Mouse (Mus musculus): ENCODE data around the gene Eif4a3. TPM values are rescaled to one million over a fixed set of nuclear protein-coding genes. Genes with fewer than 3 reads are reported as not detected.

Gene Eif4a3
- polyA plus RNA-seq, 1 experiment = 20.2 TPM

DNA sequence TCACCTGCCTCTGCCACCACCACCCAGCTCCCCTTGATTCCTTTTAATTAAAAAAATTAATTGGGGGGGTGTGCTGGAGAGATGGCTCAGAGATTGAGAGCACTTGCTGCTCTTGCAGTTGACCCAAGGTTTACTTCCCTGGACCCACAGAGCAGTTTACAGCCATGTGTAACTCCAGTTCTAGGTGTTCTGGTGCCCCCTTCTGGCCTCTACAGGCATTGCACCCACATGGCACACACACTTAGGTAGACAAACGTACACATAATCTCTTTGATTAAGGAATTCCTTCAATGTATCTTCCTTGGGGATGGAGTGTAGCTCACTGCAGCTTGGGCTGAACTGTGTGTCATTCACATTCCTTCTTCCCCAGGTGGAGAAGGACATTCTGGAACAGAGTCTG lies 25.2 kb upstream of the Eif4a3 start:
- TF ChIP-seq GATA1 (IDR thresholded peaks at IDR 0.05; ENCODE audit: low read length) = no peak
- TF ChIP-seq TAL1 (IDR thresholded peaks at IDR 0.05; ENCODE audit: low read length) = no peak
- Histone ChIP-seq H3K36me3 (ENCODE audit: control insufficient read depth) (no peaks in the 10 kb centered on the region), H3K4me1 (ENCODE audit: control insufficient read depth) (no peaks in the 10 kb centered on the region), H3K4me3 (replicated peaks) (no peak overlapping the region), H3K9me3 (ENCODE audit: control insufficient read depth, low read length) (peaks cover 6% of the 10 kb centered on the region), H3K27me3 (ENCODE audit: control insufficient read depth) (peaks cover 3% of the 10 kb centered on the region)

DNA sequence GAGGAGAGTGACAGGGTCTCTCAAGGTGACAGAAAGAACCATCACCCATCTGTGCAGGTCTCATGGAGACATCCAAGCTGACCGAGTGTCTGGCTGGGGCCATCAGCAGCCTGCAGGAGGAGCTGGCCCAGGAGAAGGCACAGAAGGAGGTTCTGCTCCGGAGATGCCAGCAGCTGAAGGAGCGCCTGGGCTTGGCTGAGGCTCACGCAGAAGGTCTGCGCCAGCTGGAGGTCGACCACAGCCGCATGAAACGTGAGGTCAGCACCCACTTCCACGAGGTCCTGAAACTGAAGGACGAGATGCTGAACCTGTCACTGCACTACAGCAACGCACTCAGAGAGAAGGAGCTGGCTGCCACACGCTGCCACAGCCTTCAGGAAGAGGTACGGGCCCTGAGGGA lies 22.6 kb upstream of the Eif4a3 start:
- H3K4me3 ChIP-seq (replicated peaks) = no peak overlapping the region
- TF ChIP-seq TAL1 (IDR thresholded peaks at IDR 0.05; ENCODE audit: low read length) = no peak
- no peak for TF ChIP-seq GATA1 (IDR thresholded peaks at IDR 0.05; ENCODE audit: low read length)
- H3K9me3 ChIP-seq (ENCODE audit: control insufficient read depth, low read length) = peaks cover 6% of the 10 kb centered on the region
- peaks cover 3% of the 10 kb centered on the region for H3K27me3 ChIP-seq (ENCODE audit: control insufficient read depth)
- H3K36me3 ChIP-seq (ENCODE audit: control insufficient read depth) = no peaks in the 10 kb centered on the region
- H3K4me1 ChIP-seq (ENCODE audit: control insufficient read depth) = no peaks in the 10 kb centered on the region

GRCm38 (mm10) chr11:119316720-119317119 lies 16.8 kb upstream of the Eif4a3 start:
- H3K4me3 ChIP-seq (replicated peaks) = no peak overlapping the region
- H3K4me1 ChIP-seq (ENCODE audit: control insufficient read depth) = no peaks in the 10 kb centered on the region
- H3K9me3 ChIP-seq (ENCODE audit: control insufficient read depth, low read length) = no peaks in the 10 kb centered on the region; the same call in 1 of the 2 replicates
- H3K27me3 ChIP-seq (ENCODE audit: control insufficient read depth) = no peaks in the 10 kb centered on the region
- H3K36me3 ChIP-seq (ENCODE audit: control insufficient read depth) = no peaks in the 10 kb centered on the region
- TF ChIP-seq GATA1 (IDR thresholded peaks at IDR 0.05; ENCODE audit: low read length) = no peak
- no peak for TF ChIP-seq TAL1 (IDR thresholded peaks at IDR 0.05; ENCODE audit: low read length)

GRCm38 (mm10) chr11:119314252-119314936 lies 14.5 kb upstream of the Eif4a3 start:
- H3K27me3 ChIP-seq (ENCODE audit: control insufficient read depth) = peaks cover 4% of the 10 kb centered on the region
- TF ChIP-seq GATA1 (IDR thresholded peaks at IDR 0.05; ENCODE audit: low read length) (no peak), TAL1 (IDR thresholded peaks at IDR 0.05; ENCODE audit: low read length) (no peak)

DNA sequence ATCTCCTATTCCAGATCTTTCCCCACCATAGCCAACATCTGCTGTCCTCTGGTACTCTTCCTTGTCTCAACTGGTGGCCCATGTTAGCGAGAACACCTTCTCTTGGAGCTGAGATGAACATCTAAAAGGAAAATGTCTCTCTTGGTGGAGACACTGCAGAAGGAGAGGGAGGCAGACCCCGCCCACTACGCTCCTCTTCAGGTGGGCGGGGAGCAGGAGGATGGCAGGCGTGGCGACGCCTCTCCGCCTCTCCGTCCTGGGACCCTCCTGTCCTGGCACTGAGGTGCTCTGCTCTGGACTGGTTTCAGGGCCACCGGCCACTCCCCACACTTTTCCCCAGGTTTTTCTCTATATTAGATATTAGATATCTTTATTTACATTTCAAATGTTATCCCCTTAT lies 10.7 kb upstream of the Eif4a3 start:
- Histone ChIP-seq H3K9me3 (ENCODE audit: control insufficient read depth, low read length) (peaks cover 4% of the 10 kb centered on the region; the same call in 1 of the 2 replicates), H3K4me1 (ENCODE audit: control insufficient read depth) (no peaks in the 10 kb centered on the region), H3K27me3 (ENCODE audit: control insufficient read depth) (peaks cover 13% of the 10 kb centered on the region), H3K36me3 (ENCODE audit: control insufficient read depth) (no peaks in the 10 kb centered on the region), H3K4me3 (replicated peaks) (no peak overlapping the region)
- TF ChIP-seq GATA1 (IDR thresholded peaks at IDR 0.05; ENCODE audit: low read length) (no peak), TAL1 (IDR thresholded peaks at IDR 0.05; ENCODE audit: low read length) (no peak)

More at GRCm38 (mm10) chr11:119314252-119314936, 14.5 kb upstream of the Eif4a3 start:
- Histone ChIP-seq H3K9me3 (ENCODE audit: control insufficient read depth, low read length) (no peaks in the 10 kb centered on the region; the same call in 1 of the 2 replicates), H3K4me1 (ENCODE audit: control insufficient read depth) (no peaks in the 10 kb centered on the region), H3K36me3 (ENCODE audit: control insufficient read depth) (no peaks in the 10 kb centered on the region), H3K4me3 (replicated peaks) (no peak overlapping the region)

- Histone ChIP-seq H3K4me1 (ENCODE audit: control insufficient read depth) (no peaks in the 10 kb centered on the region; the same call in 1 of the 2 replicates), H3K4me3 (replicated peaks) (no peak overlapping the region), H3K9me3 (ENCODE audit: control insufficient read depth, low read length) (peaks cover 4% of the 10 kb centered on the region; the same call in 1 of the 2 replicates), H3K27me3 (ENCODE audit: control insufficient read depth) (peaks cover 27% of the 10 kb centered on the region), H3K36me3 (ENCODE audit: control insufficient read depth) (no peaks in the 10 kb centered on the region)
- TF ChIP-seq GATA1 (IDR thresholded peaks at IDR 0.05; ENCODE audit: low read length) (no peak), TAL1 (IDR thresholded peaks at IDR 0.05; ENCODE audit: low read length) (no peak)
Measured at GRCm38 (mm10) chr11:119307916-119308315, 8.0 kb upstream of the Eif4a3 start.

GRCm38 (mm10) chr11:119307658-119307867 lies 7.7 kb upstream of the Eif4a3 start, which contains the start of gene Card14:
Card14 (plus strand) TSS chr11:119307768.
- Histone ChIP-seq H3K27me3 (ENCODE audit: control insufficient read depth) (peaks cover 31% of the 10 kb centered on the region), H3K36me3 (ENCODE audit: control insufficient read depth) (no peaks in the 10 kb centered on the region), H3K9me3 (ENCODE audit: control insufficient read depth, low read length) (peaks cover 4% of the 10 kb centered on the region; the same call in 1 of the 2 replicates), H3K4me3 (replicated peaks) (no peak within 1 kb of the TSS), H3K4me1 (ENCODE audit: control insufficient read depth) (no peaks in the 10 kb centered on the region; the same call in 1 of the 2 replicates)
- TF ChIP-seq GATA1 (IDR thresholded peaks at IDR 0.05; ENCODE audit: low read length) = no peak
- TF ChIP-seq TAL1 (IDR thresholded peaks at IDR 0.05; ENCODE audit: low read length) = no peak

- peaks cover 34% of the 10 kb centered on the region for H3K27me3 ChIP-seq (ENCODE audit: control insufficient read depth)
- peaks cover 4% of the 10 kb centered on the region; the same call in 1 of the 2 replicates for H3K9me3 ChIP-seq (ENCODE audit: control insufficient read depth, low read length)
- no peaks in the 10 kb centered on the region; the same call in 1 of the 2 replicates for H3K4me1 ChIP-seq (ENCODE audit: control insufficient read depth)
- H3K4me3 ChIP-seq (replicated peaks) = no peak overlapping the region
- no peaks in the 10 kb centered on the region for H3K36me3 ChIP-seq (ENCODE audit: control insufficient read depth)
- TF ChIP-seq GATA1 (IDR thresholded peaks at IDR 0.05; ENCODE audit: low read length) (no peak), TAL1 (IDR thresholded peaks at IDR 0.05; ENCODE audit: low read length) (no peak)
Measured at GRCm38 (mm10) chr11:119306762-119307657, 7.1 kb upstream of the Eif4a3 start.
